Mouse (Mus musculus) midbrain, postnatal 0 days (tissue): ENCODE results near the gene Jmjd6. TPM values are rescaled to one million over a fixed set of nuclear protein-coding genes. Genes with fewer than 3 reads are reported as not detected.
"Not testable (repeated sequence)": the region's sequence is repeated elsewhere in the genome, so short reads cannot be mapped to it uniquely, and the experiment has no call there.

ENCODE experiments used
- ATAC-seq: fragments of 200-750 bp; cut with Nextera tagmentation; 2 replicates; pipeline ENCODE4 v1.8.0; 2017; ENCODE audit warnings: moderate number of reproducible peaks, mild to moderate bottlenecking, moderate TSS enrichment, moderate library complexity; ENCODE audit not compliant: low FRiP score
- DNase-seq: peaks from one replicate; pipeline ENCODE4 v3.0.0-alpha.2; 2015; ENCODE audit warnings: low spot score
- H3K27ac ChIP-seq: fragments of 300-500 bp; sonication (generic); 2 replicates; pipeline ENCODE4 v1.5.1; 2014; ENCODE audit warnings: low read depth, mild to moderate bottlenecking, low read length, mixed read lengths
- H3K27me3 ChIP-seq: fragments of 300-500 bp; sonication (generic); 2 replicates; pipeline ENCODE4 v1.6.1; 2014; ENCODE audit warnings: low read length, control low read depth, mixed read lengths; ENCODE audit not compliant: insufficient read depth
- H3K36me3 ChIP-seq: fragments of 300-500 bp; sonication (generic); 2 replicates; pipeline ENCODE4 v1.6.1; 2014; ENCODE audit warnings: low read length, control low read depth, mixed read lengths; ENCODE audit not compliant: insufficient read depth
- H3K4me1 ChIP-seq: fragments of 300-500 bp; sonication (generic); 2 replicates; pipeline ENCODE4 v1.6.1; 2014; ENCODE audit warnings: mild to moderate bottlenecking, control low read depth, antibody characterized with exemption, low read length, mixed read lengths; ENCODE audit not compliant: insufficient read depth
- H3K4me2 ChIP-seq: fragments of 300-500 bp; sonication (generic); 2 replicates; pipeline ENCODE4 v1.6.1; 2014; ENCODE audit warnings: low read depth, mild to moderate bottlenecking, low read length, mixed read lengths; ENCODE audit not compliant: poor library complexity, severe bottlenecking
- H3K4me3 ChIP-seq: fragments of 300-500 bp; sonication (generic); 2 replicates; pipeline ENCODE4 v1.5.1; 2014; ENCODE audit warnings: low read depth, mild to moderate bottlenecking, low read length, moderate library complexity
- H3K9ac ChIP-seq: fragments of 300-500 bp; sonication (generic); replicated peaks from 2 replicates; pipeline ENCODE4 v1.6.1; 2014; ENCODE audit warnings: mild to moderate bottlenecking, low read length, moderate library complexity, mixed read lengths; ENCODE audit not compliant: poor library complexity, severe bottlenecking
- H3K9me3 ChIP-seq: fragments of 300-500 bp; sonication (generic); 2 replicates; pipeline ENCODE4 v1.6.1; 2016; ENCODE audit warnings: low read length, control low read depth
- CTCF ChIP-seq: IDR thresholded peaks from 2 replicates; pipeline ENCODE4 v1.5.1; 2016; ENCODE audit warnings: antibody characterized with exemption, mild to moderate bottlenecking
- WGBS: fragments of 180-500 bp; shearing (Covaris S2); extraction: QIAGEN DNeasy Blood & Tissue Kit; methylation state at CpG from one replicate; pipeline ENCODE4 v1.1.7; 2014; 5-methylcytosine and 5-hydroxymethylcytosine counted together
- polyA plus RNA-seq: library from polyadenylated mRNA; unstranded; fragments of >200 nt; fragmentation: Nextera tagmentation; extraction: Ambion mirVana; gene quantifications from 2 replicates; pipeline ENCODE4 v1.2.1, GENCODE M21; 2015
- total RNA-seq: library from RNA; depleted of rRNA; stranded (reverse); fragments of >200 nt; gene quantifications from 2 replicates; pipeline ENCODE4 v1.2.3, GENCODE M21; 2014

The Jmjd6 gene
- total and polyA plus RNA-seq, 2 experiments from 2014 or later = 43.6 to 49.8 TPM

- H3K4me2 ChIP-seq = peak overlapping the region; percentile 51; the same call in 1 of the 2 replicates
- DNase-seq = no peak
- 60% methylated on average over 4 of the region's 4 CpGs for WGBS
- peaks cover 10% of the 10 kb centered on the region; the same call in 1 of the 2 replicates for H3K4me1 ChIP-seq
- ATAC-seq = no peak
- no peaks in the 10 kb centered on the region for H3K27me3 ChIP-seq
- H3K9me3 ChIP-seq = no peaks in the 10 kb centered on the region
- H3K27ac ChIP-seq = no peak overlapping the region
- H3K4me3 ChIP-seq = no peak overlapping the region
- H3K36me3 ChIP-seq = peaks cover 9% of the 10 kb centered on the region; the same call in 1 of the 2 replicates
- no peak overlapping the region for H3K9ac ChIP-seq
- TF ChIP-seq CTCF = no peak
These were observed 6.8 kb upstream of the Jmjd6 start for GRCm38 (mm10) chr11:116850085-116850484.

GRCm38 (mm10) chr11:116849587-116849986 is 6.3 kb upstream of the Jmjd6 start:
- Histone ChIP-seq H3K27ac (no peak overlapping the region), H3K27me3 (no peaks in the 10 kb centered on the region), H3K36me3 (peaks cover 9% of the 10 kb centered on the region; the same call in 1 of the 2 replicates), H3K4me2 (no peak overlapping the region), H3K4me3 (no peak overlapping the region), H3K4me1 (peaks cover 5% of the 10 kb centered on the region; the same call in 1 of the 2 replicates), H3K9ac (no peak overlapping the region), H3K9me3 (no peaks in the 10 kb centered on the region)
- no peak for TF ChIP-seq CTCF
- no peak for DNase-seq
- no peak for ATAC-seq

GRCm38 (mm10) chr11:116848877-116849178 is 5.6 kb upstream of the Jmjd6 start:
- not testable (repeated sequence) for H3K4me3 ChIP-seq, H3K27me3 ChIP-seq, ATAC-seq, H3K4me1 ChIP-seq, DNase-seq, H3K36me3 ChIP-seq, H3K4me2 ChIP-seq, H3K9me3 ChIP-seq, H3K27ac ChIP-seq, H3K9ac ChIP-seq
- WGBS = 85% methylated on average over 2 of the region's 2 CpGs

- no peak for ATAC-seq
- H3K4me3 ChIP-seq = no peak overlapping the region
- 0 out of 2 replicates have a peak, but pooled peaks cover 3% of the 10 kb centered on the region for H3K4me1 ChIP-seq
- H3K27me3 ChIP-seq = no peaks in the 10 kb centered on the region
- TF ChIP-seq CTCF = no peak
- H3K9ac ChIP-seq = no peak overlapping the region
- no peak for DNase-seq
- WGBS = 88% methylated on average over 5 of the region's 5 CpGs
- peaks cover 9% of the 10 kb centered on the region; the same call in 1 of the 2 replicates for H3K36me3 ChIP-seq
- H3K27ac ChIP-seq = no peak overlapping the region
- H3K9me3 ChIP-seq = no peaks in the 10 kb centered on the region
- no peak overlapping the region for H3K4me2 ChIP-seq
These were observed 5.0 kb upstream of the Jmjd6 start for GRCm38 (mm10) chr11:116848086-116848876.

- Histone ChIP-seq H3K36me3 (peaks cover 9% of the 10 kb centered on the region; the same call in 1 of the 2 replicates), H3K27ac (no peak overlapping the region), H3K9ac (no peak overlapping the region), H3K4me3 (no peak overlapping the region), H3K4me2 (no peak overlapping the region), H3K4me1 (0 out of 2 replicates have a peak, but pooled peaks cover 3% of the 10 kb centered on the region), H3K9me3 (no peaks in the 10 kb centered on the region), H3K27me3 (no peaks in the 10 kb centered on the region)
- DNase-seq (no peak), ATAC-seq (no peak)
- no peak for TF ChIP-seq CTCF
- 79% methylated on average over 3 of the region's 3 CpGs for WGBS
These were observed 4.2 kb upstream of the Jmjd6 start for GRCm38 (mm10) chr11:116847187-116848085.
